Mouse (Mus musculus): ENCODE measurements around the gene Scly.

Gene Scly

GRCm38 (mm10) chr1:91297799-91298744 is at the start of gene Scly:
Scly (plus strand) TSS chr1:91298338.
- peak; percentile 95 to 98 for DNase-seq (ENCODE audit: low spot score in 2 of 2)

DNA sequence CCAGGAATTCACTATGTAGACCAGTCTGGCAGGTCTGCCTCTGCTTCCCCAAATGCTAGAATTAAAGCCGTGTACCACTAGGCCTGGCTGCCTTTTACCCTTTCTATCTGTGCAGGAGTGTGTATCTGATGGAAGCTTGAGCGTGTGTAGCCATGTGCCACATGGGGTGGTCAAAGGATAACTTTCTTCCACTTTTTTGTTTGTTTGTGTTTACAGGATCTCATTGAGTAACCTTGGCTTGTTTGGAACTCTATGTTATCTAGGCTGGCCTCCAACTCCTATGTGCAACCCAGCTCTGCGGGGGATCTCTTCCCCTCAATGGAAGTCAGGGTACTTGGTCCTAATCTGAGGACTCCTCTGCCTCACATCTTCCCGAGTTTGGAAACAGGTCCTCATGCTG is 49.2 kb upstream of the Scly start:
- no peak for DNase-seq (ENCODE audit: low spot score in 2 of 2)

- DNase-seq (ENCODE audit: low spot score in 2 of 2): peak; percentile 95 to 97
Measured at GRCm38 (mm10) chr1:91249564-91250414, 48.3 kb upstream of the Scly start, which contains the start of gene Ube2f. Ube2f (plus strand) TSS chr1:91250304.

DNA sequence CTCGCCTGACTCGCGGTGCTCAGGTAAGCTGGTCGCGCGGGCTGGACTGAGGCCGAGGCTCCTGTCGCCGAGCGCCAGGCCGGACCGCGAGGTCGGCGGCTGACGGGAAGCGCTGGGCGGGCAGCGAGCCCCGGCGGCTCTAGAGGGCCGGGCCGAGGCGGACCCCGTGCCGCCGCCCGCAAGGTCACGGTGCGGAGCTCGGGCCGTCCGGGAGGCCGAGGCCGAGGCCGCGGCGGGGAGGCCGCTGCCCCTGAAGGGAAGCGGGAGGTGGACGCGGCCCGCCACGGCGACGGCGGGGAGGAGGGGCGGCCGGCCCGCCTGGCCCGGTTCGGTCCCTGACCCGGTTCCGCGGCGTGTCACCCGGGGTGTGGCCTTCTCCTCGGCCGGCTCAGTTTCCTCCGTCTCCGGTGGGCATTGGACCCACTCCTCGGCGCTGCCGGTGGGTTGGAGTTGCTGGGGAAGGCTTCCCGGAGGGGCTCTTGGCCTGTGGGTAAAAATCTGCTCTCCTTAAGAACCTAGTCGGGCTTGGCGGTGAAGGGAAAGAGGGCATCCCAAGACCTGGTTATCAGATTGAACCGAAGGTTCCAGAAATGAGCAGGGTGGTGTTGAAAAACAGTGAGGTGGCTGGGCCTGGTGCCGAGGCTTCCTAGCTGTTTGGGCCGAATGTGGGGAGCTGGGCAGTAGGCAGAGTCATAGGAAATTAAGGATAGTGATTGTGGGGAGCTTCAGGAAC is 47.6 kb upstream of the Scly start:
- DNase-seq (ENCODE audit: low spot score in 2 of 2): peak; percentile 25 to 39

GRCm38 (mm10) chr1:91251148-91251650 is 46.9 kb upstream of the Scly start:
- DNase-seq (ENCODE audit: low spot score in 2 of 2): peak; percentile 6 to 23

DNA sequence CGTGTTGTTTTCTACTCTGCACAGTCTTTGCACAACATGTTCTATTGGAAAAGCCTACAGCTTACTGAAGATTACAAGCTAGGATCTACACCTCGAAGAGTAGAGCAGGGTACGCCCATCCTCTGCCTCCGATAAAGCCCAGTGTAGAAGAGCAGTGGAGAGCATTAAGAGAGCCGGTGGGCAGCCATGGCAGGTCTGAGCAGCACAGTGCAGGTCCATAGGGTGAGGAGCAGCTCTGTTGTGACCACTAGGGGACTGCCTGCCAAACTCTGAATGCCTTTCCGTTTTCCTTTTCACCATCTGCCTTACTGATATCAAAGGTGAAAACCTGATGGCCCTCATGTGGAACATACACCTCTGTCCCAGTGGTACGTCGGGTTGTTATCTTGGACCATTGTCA is 46.2 kb upstream of the Scly start:
- DNase-seq (ENCODE audit: low spot score in 2 of 2): no peak

DNA sequence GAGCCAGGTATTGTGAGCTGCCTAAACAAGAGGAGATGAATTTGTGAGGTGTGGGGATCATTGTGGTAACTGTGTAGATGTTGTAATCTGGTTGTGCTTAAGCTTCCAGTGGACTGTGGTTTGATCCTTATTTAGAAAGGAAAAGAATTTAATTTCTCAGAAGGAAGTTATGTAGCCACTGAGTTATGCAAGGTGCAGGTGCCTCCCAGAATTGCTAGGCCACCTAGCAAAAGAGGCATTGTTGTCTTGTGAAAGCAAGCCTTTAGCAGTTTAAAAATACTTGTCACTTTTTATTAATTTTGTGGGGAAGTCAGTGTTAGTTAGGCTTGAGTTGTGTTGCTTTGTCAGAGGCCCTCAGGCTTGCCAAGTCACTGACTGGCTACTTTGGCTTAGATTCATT is 40.2 kb upstream of the Scly start:
- no peak for DNase-seq (ENCODE audit: low spot score in 2 of 2)

DNA sequence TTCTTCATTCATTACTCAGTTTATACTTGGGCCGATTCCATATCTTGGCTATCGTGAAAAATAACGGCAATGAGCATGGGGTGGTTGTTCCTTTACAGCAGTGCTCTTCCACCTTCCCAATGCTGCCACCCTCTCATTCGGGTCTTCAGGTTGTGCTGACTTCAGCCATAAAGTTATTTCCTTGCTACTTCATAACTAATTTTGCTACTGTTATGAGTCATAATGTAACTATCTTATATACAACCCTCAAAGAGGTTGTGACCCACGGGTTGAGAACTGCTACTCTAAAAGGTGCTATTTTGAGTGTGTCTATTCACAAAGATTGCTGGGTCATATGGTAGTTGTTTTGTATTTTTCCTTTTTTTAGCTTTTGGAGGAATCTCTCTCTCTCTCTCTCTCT is 38.3 kb upstream of the Scly start:
- no peak for DNase-seq (ENCODE audit: low spot score in 2 of 2)

GRCm38 (mm10) chr1:91262508-91262907 is 35.6 kb upstream of the Scly start:
- no peak for DNase-seq (ENCODE audit: low spot score in 2 of 2)

DNA sequence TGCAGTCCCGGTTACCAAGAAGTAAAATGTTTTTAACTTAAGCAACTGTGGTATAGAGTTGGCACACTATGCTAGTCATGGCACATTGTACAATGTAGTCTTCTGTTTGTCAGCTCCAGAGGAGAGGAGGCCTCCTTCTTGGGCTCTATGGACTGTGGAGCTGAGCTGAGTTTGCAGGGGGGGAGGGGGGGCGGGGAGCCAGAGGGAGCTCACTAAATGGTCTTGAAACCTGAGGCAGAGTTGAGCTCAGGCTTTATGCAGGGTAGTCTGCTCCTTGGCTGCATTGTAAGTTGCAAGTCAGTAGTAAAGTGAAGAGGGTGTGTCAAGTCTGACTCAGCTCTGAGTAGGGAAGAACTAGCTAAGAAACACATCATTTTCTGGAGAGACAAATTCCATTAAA is 25.9 kb upstream of the Scly start:
- DNase-seq (ENCODE audit: low spot score in 2 of 2): no peak

DNA sequence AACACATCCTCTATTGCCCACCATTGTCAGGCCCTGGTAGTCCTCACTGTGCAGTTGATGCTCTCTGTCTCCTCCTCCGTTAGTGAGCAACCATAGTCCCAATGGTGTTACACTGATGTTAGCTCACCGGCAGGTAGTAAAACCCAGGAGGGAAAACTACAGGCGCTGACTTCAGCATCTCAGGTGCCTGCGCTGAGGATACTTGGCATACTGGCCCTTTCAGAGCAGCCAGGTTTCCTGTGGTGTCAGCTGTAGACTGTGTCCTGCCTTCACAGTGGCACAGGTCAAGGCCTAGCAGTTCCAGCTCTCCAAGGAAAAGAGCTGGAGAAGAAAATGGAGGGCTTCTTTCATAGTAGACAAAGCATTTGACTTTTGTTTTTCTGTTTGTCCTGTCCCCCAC is 21.6 kb upstream of the Scly start:
- DNase-seq (ENCODE audit: low spot score in 2 of 2): no peak

GRCm38 (mm10) chr1:91277480-91277879 is 20.7 kb upstream of the Scly start:
- DNase-seq (ENCODE audit: low spot score in 2 of 2): no peak

DNA sequence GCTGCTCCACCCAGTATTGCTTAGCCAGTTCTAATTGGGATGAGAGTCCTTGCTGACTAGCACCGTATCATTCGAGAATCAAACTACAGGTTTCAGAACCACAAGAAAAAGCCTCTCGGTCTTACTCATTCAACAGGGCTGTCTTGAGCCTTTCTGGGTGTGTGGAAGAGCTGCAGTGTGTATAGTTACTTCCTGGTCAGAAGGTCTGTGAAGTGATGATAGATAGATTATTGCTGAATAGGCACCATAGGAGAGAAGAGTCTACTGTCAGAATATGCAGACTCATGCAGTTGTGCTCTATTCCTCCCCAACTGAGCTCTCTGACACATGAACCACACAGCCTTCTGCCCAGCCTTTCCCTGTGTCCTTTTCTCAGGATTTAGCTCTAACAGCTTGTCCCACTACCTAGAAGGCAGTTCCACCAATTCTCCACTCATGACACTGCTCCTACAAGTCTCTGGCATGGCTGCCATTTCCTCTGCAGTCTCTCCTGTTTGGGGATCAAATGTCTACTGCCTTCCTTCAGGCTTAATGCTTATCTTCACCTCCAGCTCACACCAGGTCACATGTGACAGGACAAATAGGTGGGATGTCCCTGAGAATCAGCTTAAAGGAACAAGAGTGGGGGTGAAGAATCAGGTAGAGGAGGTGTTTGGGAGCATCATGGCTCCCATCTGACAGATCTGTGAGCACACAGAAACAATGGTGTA is 19.6 kb upstream of the Scly start:
- no peak for DNase-seq (ENCODE audit: low spot score in 2 of 2)

- DNase-seq (ENCODE audit: low spot score in 2 of 2): no peak
Measured at GRCm38 (mm10) chr1:91279126-91279525, 19.0 kb upstream of the Scly start.

GRCm38 (mm10) chr1:91282582-91282981 is 15.6 kb upstream of the Scly start:
- no peak for DNase-seq (ENCODE audit: low spot score in 2 of 2)

- DNase-seq (ENCODE audit: low spot score in 2 of 2): no peak
Measured at GRCm38 (mm10) chr1:91289375-91289774, 8.8 kb upstream of the Scly start.

DNA sequence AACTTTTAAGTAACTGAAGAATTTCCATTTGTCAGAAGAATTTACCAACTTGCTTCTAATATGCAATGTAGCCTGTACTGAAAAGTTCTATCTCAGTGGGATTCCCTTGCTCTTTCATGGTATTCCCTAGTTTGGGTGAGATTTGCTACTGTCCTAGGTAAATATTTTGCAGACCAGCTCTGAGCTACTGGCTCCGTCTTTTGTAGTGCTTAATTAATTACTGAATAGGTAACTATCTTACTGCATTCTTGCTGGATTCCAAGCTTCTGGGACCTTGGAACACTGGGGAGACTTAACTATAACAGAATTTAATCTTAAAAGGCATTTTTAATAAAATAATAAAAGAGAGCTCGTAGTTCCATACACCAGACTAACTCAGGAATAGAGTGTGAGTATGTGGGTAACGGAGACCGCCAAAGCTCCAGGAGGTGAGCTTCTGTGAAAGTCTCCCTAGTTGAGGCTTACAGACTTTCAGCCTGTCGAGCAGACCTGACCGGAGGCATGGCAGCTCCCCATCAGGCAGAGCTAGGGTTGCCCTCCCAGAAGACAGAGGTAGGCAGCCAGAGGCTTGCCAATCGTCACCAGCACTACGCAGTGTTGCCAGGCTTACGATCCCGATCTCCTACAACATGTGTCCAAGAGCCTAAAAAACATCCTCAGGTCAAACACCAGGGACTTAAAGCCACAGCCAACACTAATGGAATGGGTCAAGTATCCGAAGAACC is 5.9 kb upstream of the Scly start:
- no peak for DNase-seq (ENCODE audit: low spot score in 2 of 2)

- no peak for DNase-seq (ENCODE audit: low spot score in 2 of 2)
Measured at GRCm38 (mm10) chr1:91295544-91295943, 2.6 kb upstream of the Scly start.

GRCm38 (mm10) chr1:91299026-91299706 is 1.0 kb downstream of the Scly start:
- DNase-seq (ENCODE audit: low spot score in 2 of 2): no peak

Data from heart, adult 9 months (tissue).